Mouse (Mus musculus): ENCODE measurements around the gene Dedd2. TPM values are rescaled to one million over a fixed set of nuclear protein-coding genes. Genes with fewer than 3 reads are reported as not detected.
A peak's percentile ranks its signal among the peaks of the same experiment; 100 is the strongest.

The Dedd2 gene
- polyA plus RNA-seq, 1 experiment from 2014 or later = 14.7 TPM

DNA sequence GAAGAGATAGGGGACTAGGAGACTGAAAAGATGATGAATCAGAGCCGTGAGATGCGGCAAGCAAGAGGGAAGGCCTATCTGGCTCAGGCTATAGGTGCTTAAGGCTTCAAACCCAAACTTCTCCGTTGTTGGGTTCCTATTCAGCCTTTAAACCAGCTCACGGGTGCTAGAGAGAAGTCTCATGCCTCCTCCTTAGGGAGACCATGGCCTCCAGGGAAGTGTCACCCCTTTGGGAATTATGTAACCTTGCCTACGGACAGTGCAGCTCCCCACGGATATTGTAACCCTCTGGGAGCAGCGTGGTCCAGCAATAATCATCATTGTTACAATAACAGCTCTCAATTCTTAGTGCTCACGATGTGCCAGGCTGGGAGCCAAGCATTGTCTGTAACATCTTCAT lies 31.4 kb upstream of the Dedd2 start:
- Histone ChIP-seq H3K9me3 (replicated peaks) (no peaks in the 10 kb centered on the region), H3K9ac (0 out of 2 replicates have a peak overlapping the region, but pooled peaks have one; percentile 40), H3K27ac (replicated peaks) (peak overlapping the region; percentile 99), H3K36me3 (no peaks in the 10 kb centered on the region), H3K4me2 (replicated peaks) (peak overlapping the region; percentile 86), H3K4me3 (replicated peaks) (peak overlapping the region; percentile 97), H3K27me3 (no peaks in the 10 kb centered on the region), H3K4me1 (peaks cover 36% of the 10 kb centered on the region)
- ATAC-seq (ENCODE audit: insufficient number of reproducible peaks, low FRiP score, low TSS enrichment, low read depth) = no peak
- 18% methylated on average over 8 of the region's 8 CpGs for WGBS

DNA sequence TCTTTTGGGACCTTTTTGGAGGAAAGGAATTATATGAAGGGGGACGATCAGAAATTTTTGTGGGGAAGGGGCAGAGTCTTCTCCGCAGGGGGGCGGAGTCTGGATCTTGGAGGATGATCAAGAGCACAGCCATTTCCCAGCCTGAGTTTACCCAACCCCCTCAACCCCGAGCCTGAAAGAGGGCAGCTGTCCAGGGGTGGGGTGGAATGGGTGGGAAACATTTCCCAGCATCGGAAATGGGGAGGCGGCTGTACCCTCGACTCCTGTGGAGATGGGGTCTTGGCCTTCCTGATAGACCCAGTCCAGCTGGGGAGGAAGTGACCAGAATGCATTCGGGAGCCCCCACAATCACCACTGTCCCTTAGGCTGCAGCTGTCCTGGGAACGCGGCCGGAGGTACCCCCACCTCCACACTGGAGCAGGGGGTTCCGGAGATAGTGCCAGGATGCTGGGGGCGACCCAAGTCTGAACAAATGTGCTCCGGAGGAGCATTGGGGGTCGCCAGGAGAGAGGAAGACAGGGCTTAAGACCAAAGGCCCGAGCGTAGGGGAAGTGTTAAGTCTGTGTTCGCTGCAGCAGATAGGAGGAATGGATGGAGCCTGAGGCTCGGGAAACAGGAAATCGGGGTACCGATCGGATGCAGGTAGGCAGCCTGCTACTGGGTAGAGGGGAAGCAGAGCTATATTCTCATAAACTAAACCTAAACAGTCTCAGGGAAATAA lies 30.8 kb upstream of the Dedd2 start:
- ATAC-seq (ENCODE audit: insufficient number of reproducible peaks, low FRiP score, low TSS enrichment, low read depth) = peak; percentile 35
- no peaks in the 10 kb centered on the region for H3K36me3 ChIP-seq
- peak overlapping the region; percentile 97 for H3K4me3 ChIP-seq (replicated peaks)
- 2% methylated on average over 22 of the region's 22 CpGs for WGBS
- no peaks in the 10 kb centered on the region for H3K27me3 ChIP-seq
- H3K4me2 ChIP-seq (replicated peaks) = peak overlapping the region; percentile 86
- peaks cover 41% of the 10 kb centered on the region for H3K4me1 ChIP-seq
- no peaks in the 10 kb centered on the region for H3K9me3 ChIP-seq (replicated peaks)
- peak overlapping the region; percentile 99 for H3K27ac ChIP-seq (replicated peaks)
- peak overlapping the region; percentile 40 for H3K9ac ChIP-seq

DNA sequence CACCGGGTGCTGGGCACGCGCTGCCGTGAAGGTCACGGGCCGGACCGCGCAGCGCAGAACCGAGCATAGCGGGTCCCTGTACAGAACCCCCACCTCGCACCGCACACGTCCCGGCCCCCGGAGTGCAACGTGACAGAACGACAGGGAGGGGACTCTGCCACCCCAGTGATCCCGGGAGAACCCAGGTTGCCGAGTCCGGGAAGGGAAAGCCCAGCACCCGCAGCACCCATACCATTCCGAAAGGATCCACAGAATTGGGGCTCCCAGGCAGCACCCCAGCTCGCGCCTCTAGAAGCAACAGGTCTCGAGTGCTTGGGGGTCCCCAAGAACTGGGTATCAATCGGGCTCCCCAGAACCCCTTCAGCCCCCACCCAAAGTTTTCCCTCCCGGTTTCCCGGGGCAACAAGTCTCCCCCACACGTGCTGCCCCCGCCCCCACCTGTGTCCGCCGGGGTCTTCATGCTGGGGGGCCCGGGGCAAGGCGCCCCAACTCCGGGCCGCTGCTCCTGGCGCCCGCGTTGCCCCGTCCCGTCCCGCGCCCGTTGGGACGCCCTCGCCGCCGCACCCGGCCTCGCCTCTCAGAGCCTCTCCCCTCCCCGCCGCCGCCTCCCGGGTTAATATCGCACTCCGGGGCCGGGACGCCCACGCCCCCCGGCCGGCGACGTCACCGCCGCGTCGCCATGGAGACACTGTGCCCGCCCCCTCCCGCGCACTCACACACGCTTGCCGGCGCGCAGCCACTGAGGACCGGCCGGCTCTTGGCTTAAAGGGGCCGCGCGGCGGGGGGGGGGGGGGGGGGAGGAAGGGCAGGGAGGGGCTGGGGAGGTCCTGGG lies 29.9 kb upstream of the Dedd2 start, which contains the start of gene Erf:
Gene Erf (minus strand): TSS at position 621 of the 832 bp plus-strand sequence.
- no peaks in the 10 kb centered on the region for H3K9me3 ChIP-seq (replicated peaks)
- peaks cover 9% of the 10 kb centered on the region for H3K36me3 ChIP-seq
- peak within 1 kb of the TSS; percentile 90 for H3K9ac ChIP-seq
- H3K27me3 ChIP-seq = no peaks in the 10 kb centered on the region
- peak within 1 kb of the TSS; percentile 86 for H3K4me2 ChIP-seq (replicated peaks)
- peak; percentile 86 for ATAC-seq (ENCODE audit: insufficient number of reproducible peaks, low FRiP score, low TSS enrichment, low read depth)
- WGBS = under 1% methylated on average over 75 of the region's 81 CpGs
- H3K4me1 ChIP-seq = peaks cover 50% of the 10 kb centered on the region
- H3K27ac ChIP-seq (replicated peaks) = peak within 1 kb of the TSS; percentile 99
- H3K4me3 ChIP-seq (replicated peaks) = peak within 1 kb of the TSS; percentile 97

DNA sequence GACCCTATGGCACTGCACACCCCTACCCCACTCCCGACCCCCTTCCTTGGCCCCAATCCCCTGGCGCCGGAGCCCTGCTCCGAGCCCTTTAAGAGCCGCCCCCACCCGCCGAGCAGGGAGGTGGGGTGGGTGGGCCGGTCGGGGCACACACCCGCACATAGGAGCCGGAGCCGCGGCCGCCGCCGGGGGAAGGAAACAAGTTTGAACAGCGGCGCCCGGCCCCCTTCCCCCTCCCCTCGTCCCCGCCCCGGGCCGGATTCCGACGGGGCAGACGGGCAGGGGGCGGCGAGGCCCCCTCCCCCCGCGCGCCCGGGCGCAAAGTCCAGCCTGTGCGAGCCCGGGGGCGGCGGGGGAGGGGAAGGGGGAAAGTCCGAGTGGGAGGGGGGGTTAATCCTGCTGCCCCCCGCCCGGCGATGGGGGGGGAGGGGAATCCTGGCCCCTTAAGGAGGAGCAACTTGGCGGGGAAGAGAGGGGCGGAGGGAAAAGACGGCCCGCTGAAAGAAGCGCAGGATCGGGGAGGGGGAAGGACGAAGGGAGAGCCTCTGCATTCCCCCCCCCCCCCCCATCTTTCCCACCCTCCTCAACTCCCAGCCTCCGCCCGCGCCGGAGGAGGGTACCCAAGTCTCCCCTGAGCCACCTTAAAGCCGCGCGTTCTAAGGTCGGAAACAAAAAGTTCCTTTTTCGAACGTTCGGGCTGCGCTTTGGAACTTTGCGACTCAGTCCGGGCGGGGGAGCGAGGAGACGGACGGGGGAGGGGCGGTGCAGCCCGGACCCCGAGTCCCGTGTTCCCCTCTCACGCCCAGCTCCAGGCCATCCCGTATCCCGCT lies 29.1 kb upstream of the Dedd2 start:
- Histone ChIP-seq H3K4me1 (peaks cover 59% of the 10 kb centered on the region), H3K36me3 (peaks cover 17% of the 10 kb centered on the region), H3K4me3 (replicated peaks) (peak overlapping the region; percentile 97), H3K27ac (replicated peaks) (peak overlapping the region; percentile 99), H3K27me3 (no peaks in the 10 kb centered on the region), H3K4me2 (replicated peaks) (peak overlapping the region; percentile 86), H3K9me3 (replicated peaks) (no peaks in the 10 kb centered on the region), H3K9ac (peak overlapping the region; percentile 90)
- peak; percentile 76 for ATAC-seq (ENCODE audit: insufficient number of reproducible peaks, low FRiP score, low TSS enrichment, low read depth)
- 0% methylated on average over 37 of the region's 73 CpGs for WGBS

DNA sequence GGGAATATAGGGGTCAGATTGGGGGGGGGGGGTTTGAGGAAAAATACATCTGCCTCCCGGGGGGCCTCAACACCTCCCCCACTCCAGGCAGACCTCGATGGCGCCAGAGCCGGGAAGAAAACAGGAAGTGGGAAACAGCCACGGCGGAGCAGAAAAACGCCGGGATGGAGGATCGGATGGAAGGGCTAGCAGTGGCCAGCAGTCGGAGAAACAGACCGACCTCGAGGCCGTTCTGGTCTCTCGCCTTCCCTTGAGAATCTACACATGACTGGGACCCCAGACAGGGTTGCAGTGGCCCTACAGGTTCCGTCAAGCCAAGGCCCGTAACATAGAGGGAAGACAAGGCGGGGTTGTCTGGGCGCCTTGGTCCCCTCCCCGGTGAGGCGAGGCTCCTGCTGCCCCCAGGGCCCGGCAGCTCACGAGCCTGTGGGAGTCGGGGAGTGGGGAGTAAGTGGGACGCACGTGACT lies 28.5 kb upstream of the Dedd2 start:
- Histone ChIP-seq H3K9me3 (replicated peaks) (no peaks in the 10 kb centered on the region), H3K27ac (replicated peaks) (peak overlapping the region; percentile 99), H3K4me2 (replicated peaks) (peak overlapping the region; percentile 86), H3K27me3 (no peaks in the 10 kb centered on the region), H3K4me1 (peaks cover 64% of the 10 kb centered on the region), H3K4me3 (replicated peaks) (peak overlapping the region; percentile 97), H3K9ac (peak overlapping the region; percentile 90), H3K36me3 (peaks cover 22% of the 10 kb centered on the region)
- 0% methylated on average over 25 of the region's 25 CpGs for WGBS
- peak; percentile 18; the same call in 1 of the 2 replicates for ATAC-seq (ENCODE audit: insufficient number of reproducible peaks, low FRiP score, low TSS enrichment, low read depth)

DNA sequence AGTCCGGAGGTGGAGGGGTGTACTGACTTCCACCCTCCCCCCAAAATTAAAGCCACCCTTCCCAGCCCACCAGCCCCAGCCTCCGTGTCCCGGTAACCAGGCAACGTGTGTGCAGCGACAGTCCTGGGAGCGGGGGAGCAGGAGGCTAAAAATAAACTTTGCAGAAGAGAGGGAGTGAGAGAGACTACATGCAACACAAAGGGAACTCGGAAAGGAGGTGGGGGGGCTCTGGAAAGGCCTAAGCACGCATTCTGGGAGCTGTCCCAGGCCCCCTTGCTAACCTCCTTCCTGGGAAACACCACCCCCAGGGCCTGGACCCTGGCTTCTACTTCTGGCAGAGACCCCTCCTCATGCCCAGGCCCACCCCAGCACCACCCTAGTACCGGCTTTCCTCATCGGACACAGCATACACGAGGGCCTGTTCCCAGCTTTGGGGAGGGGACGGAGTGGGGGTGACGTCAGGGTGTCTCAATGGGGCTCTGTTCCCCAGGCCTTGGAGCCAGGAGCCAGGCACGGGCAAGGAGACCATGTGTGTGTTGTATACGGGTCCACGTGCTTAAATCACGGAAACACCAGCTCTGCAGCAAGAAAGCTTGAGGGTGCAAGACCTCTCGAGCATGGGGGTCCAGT lies 27.7 kb upstream of the Dedd2 start:
- Histone ChIP-seq H3K9me3 (replicated peaks) (no peaks in the 10 kb centered on the region), H3K27ac (replicated peaks) (peak overlapping the region; percentile 99), H3K9ac (peak overlapping the region; percentile 90), H3K36me3 (peaks cover 29% of the 10 kb centered on the region), H3K4me1 (peaks cover 69% of the 10 kb centered on the region), H3K4me3 (replicated peaks) (peak overlapping the region; percentile 97), H3K4me2 (replicated peaks) (peak overlapping the region; percentile 86), H3K27me3 (no peaks in the 10 kb centered on the region)
- WGBS = 1% methylated on average over 18 of the region's 18 CpGs
- ATAC-seq (ENCODE audit: insufficient number of reproducible peaks, low FRiP score, low TSS enrichment, low read depth) = no peak

DNA sequence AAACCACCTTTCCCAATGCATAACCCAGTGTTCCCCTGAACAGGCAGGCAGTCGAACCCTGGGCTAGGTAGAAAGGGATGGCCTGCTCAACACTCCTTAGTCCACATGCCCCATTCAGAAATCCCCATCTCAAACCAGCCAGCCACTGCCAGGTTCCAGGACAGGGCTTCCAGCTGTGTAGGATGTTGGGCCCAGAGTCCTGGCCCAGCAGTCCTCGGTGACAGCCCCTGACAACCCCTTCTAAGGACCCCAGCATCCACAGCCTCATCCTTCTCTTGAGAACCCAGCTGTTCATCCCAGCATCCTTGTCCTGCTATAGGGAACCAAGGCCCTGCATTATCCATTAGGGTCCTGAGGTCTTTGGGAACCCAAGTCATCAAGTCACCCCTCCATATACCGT lies 27.1 kb upstream of the Dedd2 start:
- peak overlapping the region; percentile 90 for H3K9ac ChIP-seq
- 9% methylated on average over 3 of the region's 3 CpGs for WGBS
- peak overlapping the region; percentile 86 for H3K4me2 ChIP-seq (replicated peaks)
- H3K27me3 ChIP-seq = no peaks in the 10 kb centered on the region
- peak overlapping the region; percentile 97 for H3K4me3 ChIP-seq (replicated peaks)
- H3K36me3 ChIP-seq = peaks cover 35% of the 10 kb centered on the region
- H3K9me3 ChIP-seq (replicated peaks) = no peaks in the 10 kb centered on the region
- ATAC-seq (ENCODE audit: insufficient number of reproducible peaks, low FRiP score, low TSS enrichment, low read depth) = no peak
- H3K27ac ChIP-seq (replicated peaks) = peak overlapping the region; percentile 99
- H3K4me1 ChIP-seq = peaks cover 74% of the 10 kb centered on the region

DNA sequence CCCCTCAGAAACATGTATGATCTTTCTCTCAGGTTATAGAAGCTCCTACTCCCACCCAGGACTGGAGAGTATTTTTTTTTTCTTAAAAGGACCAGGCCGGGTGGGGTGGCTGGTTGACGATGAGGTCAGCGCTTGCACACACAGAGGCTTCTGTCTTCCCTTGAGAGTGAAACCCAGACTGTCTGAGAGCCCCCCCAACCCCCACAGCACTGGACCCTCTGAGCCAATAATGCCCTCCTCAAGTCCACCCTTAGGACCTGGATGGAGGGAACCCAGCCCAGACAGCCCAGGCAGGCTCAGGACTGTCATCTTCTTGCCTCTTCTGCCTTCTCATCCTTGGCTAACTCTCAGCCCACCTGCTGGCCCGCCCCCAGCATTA lies 26.3 kb upstream of the Dedd2 start:
- 31% methylated on average over 4 of the region's 4 CpGs for WGBS
- Histone ChIP-seq H3K27ac (replicated peaks) (peak overlapping the region; percentile 99), H3K36me3 (peaks cover 43% of the 10 kb centered on the region), H3K4me1 (peaks cover 67% of the 10 kb centered on the region), H3K4me2 (replicated peaks) (peak overlapping the region; percentile 86), H3K9me3 (replicated peaks) (no peaks in the 10 kb centered on the region), H3K27me3 (no peaks in the 10 kb centered on the region), H3K9ac (peak overlapping the region; percentile 90), H3K4me3 (replicated peaks) (peak overlapping the region; percentile 97)
- ATAC-seq (ENCODE audit: insufficient number of reproducible peaks, low FRiP score, low TSS enrichment, low read depth) = no peak

DNA sequence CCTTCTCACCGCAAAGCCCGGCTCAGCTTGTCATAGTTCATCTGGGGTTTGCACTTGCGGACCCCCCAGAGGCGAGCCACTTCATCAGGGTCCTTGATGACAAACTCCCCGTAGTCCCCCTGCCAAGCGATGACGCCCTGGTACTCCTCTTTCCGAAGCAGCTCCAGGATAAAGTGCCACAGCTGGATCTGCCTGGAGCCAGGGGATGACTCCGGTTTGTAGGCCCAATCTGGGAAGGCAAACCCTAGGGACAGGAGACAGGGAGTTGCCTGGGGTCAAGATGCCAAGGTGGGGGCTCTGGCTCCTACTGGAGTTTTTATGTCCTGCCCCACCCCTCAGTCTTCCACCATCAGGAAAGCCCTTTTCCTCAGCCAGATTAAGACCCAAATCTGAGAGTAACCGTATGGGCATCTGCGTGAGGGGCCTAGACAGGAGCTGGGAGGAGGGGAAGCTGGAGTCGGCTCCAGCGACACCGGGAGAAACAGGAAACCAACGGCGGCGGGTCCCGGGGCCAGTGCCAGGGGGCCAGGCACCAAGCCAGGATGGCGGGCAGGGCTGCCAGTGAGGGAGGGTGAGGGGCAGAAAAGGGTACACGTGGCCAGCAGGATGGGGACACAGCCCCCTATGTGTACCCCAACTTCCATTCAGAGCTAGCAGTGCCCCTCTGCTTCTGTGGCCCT lies 25.8 kb upstream of the Dedd2 start:
- Histone ChIP-seq H3K4me2 (replicated peaks) (peak overlapping the region; percentile 86), H3K36me3 (peaks cover 48% of the 10 kb centered on the region), H3K9me3 (replicated peaks) (no peaks in the 10 kb centered on the region), H3K27me3 (no peaks in the 10 kb centered on the region), H3K4me1 (peaks cover 67% of the 10 kb centered on the region), H3K27ac (replicated peaks) (peak overlapping the region; percentile 99), H3K4me3 (replicated peaks) (peak overlapping the region; percentile 97), H3K9ac (peak overlapping the region; percentile 21)
- WGBS = 31% methylated on average over 20 of the region's 20 CpGs
- no peak for ATAC-seq (ENCODE audit: insufficient number of reproducible peaks, low FRiP score, low TSS enrichment, low read depth)

Data from embryonic facial prominence, embryonic 15.5 days (tissue).